Mouse (Mus musculus): Measurements from ENCODE around the gene Mxra7.

DNA sequence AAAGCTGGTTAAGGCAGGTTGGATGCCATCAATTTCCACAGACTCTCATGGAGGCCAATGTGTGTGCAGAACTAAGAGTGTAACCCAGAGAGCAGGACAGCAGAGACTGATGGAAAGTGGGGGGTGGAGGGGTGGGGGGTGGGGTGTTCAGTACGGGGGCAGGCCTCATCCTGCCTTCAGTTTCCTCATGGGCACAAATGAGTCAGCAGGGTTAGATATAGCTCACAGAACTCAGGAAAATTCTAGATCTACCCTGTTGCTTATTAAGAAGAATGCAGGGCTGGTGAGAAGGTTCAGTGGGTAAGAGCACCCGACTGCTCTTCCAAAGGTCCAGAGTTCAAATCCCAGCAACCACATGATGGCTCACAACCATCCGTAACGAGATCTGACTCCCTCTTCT, 41.8 kb upstream of the Mxra7 start:
- TF ChIP-seq CTCF (IDR thresholded peaks at IDR 0.05; ENCODE audit: low read depth) (no peak), EP300 (optimal IDR thresholded peaks at IDR 0.05) (no peak)
